Mouse (Mus musculus) neural tube, embryonic 11.5 days (tissue): ENCODE data around the gene Pck2. TPM values are rescaled to one million over a fixed set of nuclear protein-coding genes. Genes with fewer than 3 reads are reported as not detected.

Source experiments
- ATAC-seq: fragments of 200-750 bp; cut with Nextera tagmentation; 2 replicates; pipeline ENCODE4 v1.8.0; 2017; ENCODE audit warnings: moderate number of reproducible peaks, mild to moderate bottlenecking, moderate TSS enrichment, moderate library complexity; ENCODE audit not compliant: insufficient read depth, low FRiP score, low TSS enrichment
- DNase-seq: peaks from one replicate; pipeline ENCODE4 v3.0.0-alpha.2; 2015; ENCODE audit warnings: low spot score
- H3K27ac ChIP-seq: fragments of 300-500 bp; sonication (generic); 2 replicates; pipeline ENCODE4 v1.5.1; 2014; ENCODE audit warnings: low read depth, mild to moderate bottlenecking, low read length
- H3K27me3 ChIP-seq: fragments of 300-500 bp; sonication (generic); 2 replicates; pipeline ENCODE4 v1.6.1; 2014; ENCODE audit warnings: mild to moderate bottlenecking, low read length, mixed read lengths; ENCODE audit not compliant: control insufficient read depth, insufficient read depth
- H3K36me3 ChIP-seq: fragments of 300-500 bp; sonication (generic); 2 replicates; pipeline ENCODE4 v1.6.1; 2014; ENCODE audit warnings: mild to moderate bottlenecking, low read length, moderate library complexity, mixed read lengths; ENCODE audit not compliant: control insufficient read depth, insufficient read depth
- H3K4me1 ChIP-seq: fragments of 300-500 bp; sonication (generic); 2 replicates; pipeline ENCODE4 v1.6.1; 2014; ENCODE audit warnings: low read length, mixed read lengths; ENCODE audit not compliant: control insufficient read depth, insufficient read depth
- H3K4me2 ChIP-seq: fragments of 300-500 bp; sonication (generic); 2 replicates; pipeline ENCODE4 v1.6.1; 2014; ENCODE audit warnings: low read depth, mild to moderate bottlenecking, moderate library complexity
- H3K4me3 ChIP-seq: fragments of 300-500 bp; sonication (generic); 2 replicates; pipeline ENCODE4 v1.5.1; 2014; ENCODE audit warnings: low read depth, low read length
- H3K9ac ChIP-seq: fragments of 300-500 bp; sonication (generic); 2 replicates; pipeline ENCODE4 v1.6.1; 2014; ENCODE audit warnings: mild to moderate bottlenecking, low read length
- H3K9me3 ChIP-seq: fragments of 300-500 bp; sonication (generic); 2 replicates; pipeline ENCODE4 v1.6.1; 2016; ENCODE audit warnings: low read length; ENCODE audit not compliant: control insufficient read depth
- WGBS: fragments of 180-500 bp; shearing (Covaris S2); extraction: QIAGEN DNeasy Blood & Tissue Kit; methylation state at CpG from one replicate; pipeline ENCODE4 v1.1.7; 2014; 5-methylcytosine and 5-hydroxymethylcytosine counted together
- polyA plus RNA-seq: library from polyadenylated mRNA; unstranded; fragments of >200 nt; fragmentation: Nextera tagmentation; extraction: Ambion mirVana; gene quantifications from 2 replicates; pipeline ENCODE4 v1.2.1, GENCODE M21; 2014

Gene Pck2
- polyA plus RNA-seq, 1 experiment from 2014 or later: 14.5 TPM

- ATAC-seq (no peak), DNase-seq (no peak)
- Histone ChIP-seq H3K27me3 (no peaks in the 10 kb centered on the region), H3K36me3 (no peaks in the 10 kb centered on the region), H3K27ac (no peak within 1 kb of the TSS), H3K4me3 (no peak within 1 kb of the TSS), H3K9ac (no peak within 1 kb of the TSS), H3K9me3 (no peaks in the 10 kb centered on the region), H3K4me1 (peaks cover 8% of the 10 kb centered on the region; the same call in 1 of the 2 replicates), H3K4me2 (no peak within 1 kb of the TSS)
- 82% methylated on average over 8 of the region's 8 CpGs for WGBS
Measured at GRCm38 (mm10) chr14:55575302-55575701, 35.2 kb downstream of the Pck2 start, which contains the start of gene Fitm1. Gene Fitm1, plus strand, starts transcription at chr14:55575617.

GRCm38 (mm10) chr14:55575711-55576110 is 35.6 kb downstream of the Pck2 start:
- Histone ChIP-seq H3K36me3 (no peaks in the 10 kb centered on the region), H3K4me3 (no peak overlapping the region), H3K9me3 (no peaks in the 10 kb centered on the region), H3K9ac (no peak overlapping the region), H3K4me1 (peaks cover 8% of the 10 kb centered on the region; the same call in 1 of the 2 replicates), H3K27ac (no peak overlapping the region), H3K4me2 (no peak overlapping the region), H3K27me3 (no peaks in the 10 kb centered on the region)
- DNase-seq: no peak
- ATAC-seq: no peak
- WGBS: 82% methylated on average over 13 of the region's 13 CpGs

- Histone ChIP-seq H3K4me2 (no peak overlapping the region), H3K9me3 (no peaks in the 10 kb centered on the region), H3K36me3 (no peaks in the 10 kb centered on the region), H3K27me3 (no peaks in the 10 kb centered on the region), H3K27ac (no peak overlapping the region), H3K4me1 (peaks cover 8% of the 10 kb centered on the region; the same call in 1 of the 2 replicates), H3K9ac (no peak overlapping the region), H3K4me3 (no peak overlapping the region)
- ATAC-seq (no peak), DNase-seq (no peak)
- WGBS: 87% methylated on average over 16 of the region's 16 CpGs
Measured at GRCm38 (mm10) chr14:55576376-55576775, 36.3 kb downstream of the Pck2 start.

- under 1% methylated on average over 25 of the region's 32 CpGs for WGBS
- Histone ChIP-seq H3K4me1 (peaks cover 8% of the 10 kb centered on the region; the same call in 1 of the 2 replicates), H3K4me2 (peak within 1 kb of the TSS; percentile 89), H3K4me3 (peak within 1 kb of the TSS; percentile 68), H3K27ac (peak within 1 kb of the TSS; percentile 36), H3K9ac (peak within 1 kb of the TSS; percentile 88), H3K9me3 (no peaks in the 10 kb centered on the region), H3K27me3 (no peaks in the 10 kb centered on the region), H3K36me3 (no peaks in the 10 kb centered on the region)
- DNase-seq (peak; percentile 85), ATAC-seq (peak; percentile 84)
Measured at GRCm38 (mm10) chr14:55577871-55578667, 38.0 kb downstream of the Pck2 start, which contains the start of gene Psme1. Gene Psme1, plus strand, starts transcription at chr14:55578123.

GRCm38 (mm10) chr14:55578668-55579269 is 38.7 kb downstream of the Pck2 start:
- Histone ChIP-seq H3K4me3 (peak overlapping the region; percentile 68), H3K4me2 (peak overlapping the region; percentile 89), H3K9ac (peak overlapping the region; percentile 88), H3K4me1 (peaks cover 8% of the 10 kb centered on the region; the same call in 1 of the 2 replicates), H3K9me3 (no peaks in the 10 kb centered on the region), H3K36me3 (no peaks in the 10 kb centered on the region), H3K27me3 (no peaks in the 10 kb centered on the region), H3K27ac (peak overlapping the region; percentile 36)
- DNase-seq (no peak), ATAC-seq (0 out of 2 replicates have a peak, but pooled peaks have one; percentile 15)
- WGBS: 39% methylated on average over 6 of the region's 6 CpGs

- Histone ChIP-seq H3K4me3 (no peak overlapping the region), H3K27ac (no peak overlapping the region), H3K27me3 (no peaks in the 10 kb centered on the region), H3K9ac (no peak overlapping the region), H3K4me1 (peaks cover 13% of the 10 kb centered on the region), H3K4me2 (no peak overlapping the region), H3K9me3 (no peaks in the 10 kb centered on the region), H3K36me3 (no peaks in the 10 kb centered on the region)
- ATAC-seq: no peak
- DNase-seq: no peak
- 85% methylated on average over 23 of the region's 23 CpGs for WGBS
Measured at GRCm38 (mm10) chr14:55579511-55580496, 39.7 kb downstream of the Pck2 start.

GRCm38 (mm10) chr14:55580731-55581130 is 40.7 kb downstream of the Pck2 start:
- no peak for DNase-seq
- H3K36me3 ChIP-seq: no peaks in the 10 kb centered on the region
- no peaks in the 10 kb centered on the region for H3K9me3 ChIP-seq
- ATAC-seq: no peak
- H3K4me3 ChIP-seq: no peak overlapping the region
- no peak overlapping the region for H3K4me2 ChIP-seq
- H3K4me1 ChIP-seq: peaks cover 16% of the 10 kb centered on the region
- 95% methylated on average over 16 of the region's 16 CpGs for WGBS
- no peak overlapping the region for H3K27ac ChIP-seq
- no peaks in the 10 kb centered on the region for H3K27me3 ChIP-seq
- no peak overlapping the region for H3K9ac ChIP-seq

GRCm38 (mm10) chr14:55581981-55582681 is 42.1 kb downstream of the Pck2 start:
- no peak overlapping the region for H3K27ac ChIP-seq
- H3K4me3 ChIP-seq: no peak overlapping the region
- DNase-seq (no peak), ATAC-seq (no peak)
- H3K4me1 ChIP-seq: peaks cover 16% of the 10 kb centered on the region
- 79% methylated on average over 9 of the region's 9 CpGs for WGBS
- H3K36me3 ChIP-seq: no peaks in the 10 kb centered on the region
- no peaks in the 10 kb centered on the region for H3K27me3 ChIP-seq
- H3K4me2 ChIP-seq: no peak overlapping the region
- H3K9ac ChIP-seq: no peak overlapping the region
- no peaks in the 10 kb centered on the region for H3K9me3 ChIP-seq
